Mouse (Mus musculus) hematopoietic stem cell, adult 5-6 weeks (primary cell): ENCODE data around the gene Ppfia2. TPM values are rescaled to one million over a fixed set of nuclear protein-coding genes. Genes with fewer than 3 reads are reported as not detected.
A peak's percentile ranks its signal among the peaks of the same experiment; 100 is the strongest.

Experiments
- ATAC-seq, 2 experiments: fragments of 125-278 bp in 1 of 2; replicated peaks in 1 of 2; 2 replicates each; pipeline ENCODE4 v1.8.0; 2016 to 2017; ENCODE audit warnings: inconsistent platforms in 2 of 2, mild to moderate bottlenecking in 2 of 2, moderate number of reproducible peaks in 2 of 2, low read depth in 1 of 2, moderate TSS enrichment in 1 of 2; ENCODE audit not compliant: low FRiP score in 2 of 2, poor library complexity in 2 of 2, severe bottlenecking in 2 of 2, insufficient read depth in 1 of 2, low TSS enrichment in 1 of 2
- total RNA-seq: library from RNA; stranded (forward); fragments of 172-1452, 232-1000 nt; gene quantifications from 2 replicates; pipeline ENCODE4 v1.2.3, GENCODE M21; 2017

Gene Ppfia2
- total RNA-seq, 1 experiment from 2014 or later = not detected

DNA sequence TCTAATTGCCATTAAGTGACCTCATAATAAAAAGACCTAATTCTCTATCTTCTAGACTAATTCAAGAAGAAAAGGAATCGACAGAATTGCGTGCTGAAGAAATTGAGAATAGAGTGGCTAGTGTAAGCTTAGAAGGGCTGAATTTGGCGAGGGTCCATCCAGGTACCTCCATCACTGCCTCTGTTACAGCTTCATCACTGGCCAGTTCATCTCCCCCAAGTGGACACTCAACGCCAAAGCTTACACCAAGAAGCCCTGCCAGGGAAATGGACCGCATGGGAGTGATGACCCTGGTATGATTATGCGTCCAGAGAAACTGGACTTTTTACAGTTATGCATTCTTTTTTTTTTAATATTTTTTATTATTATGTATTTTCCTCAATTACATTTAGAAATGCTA, 388.0 kb downstream of the Ppfia2 start:
- no peak for ATAC-seq

DNA sequence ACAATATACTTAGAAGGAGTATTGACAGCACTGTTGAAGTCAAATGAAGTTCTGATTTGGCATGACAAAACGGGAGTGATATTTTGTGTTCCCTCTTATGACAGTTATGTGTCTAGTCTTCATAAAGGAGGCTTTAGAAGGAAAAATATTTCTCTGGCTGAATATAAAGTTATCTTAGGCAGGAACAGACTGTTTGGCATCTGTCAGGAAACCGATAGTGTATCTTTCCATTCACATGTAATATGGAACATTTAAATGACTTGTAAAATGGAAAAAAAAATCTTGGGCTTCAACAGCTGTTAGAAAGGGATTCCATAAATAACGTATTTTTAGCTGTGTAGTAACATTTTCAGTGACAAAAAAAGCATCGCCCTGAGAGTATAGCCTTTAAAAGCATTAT, 400.1 kb downstream of the Ppfia2 start:
- ATAC-seq = no peak

DNA sequence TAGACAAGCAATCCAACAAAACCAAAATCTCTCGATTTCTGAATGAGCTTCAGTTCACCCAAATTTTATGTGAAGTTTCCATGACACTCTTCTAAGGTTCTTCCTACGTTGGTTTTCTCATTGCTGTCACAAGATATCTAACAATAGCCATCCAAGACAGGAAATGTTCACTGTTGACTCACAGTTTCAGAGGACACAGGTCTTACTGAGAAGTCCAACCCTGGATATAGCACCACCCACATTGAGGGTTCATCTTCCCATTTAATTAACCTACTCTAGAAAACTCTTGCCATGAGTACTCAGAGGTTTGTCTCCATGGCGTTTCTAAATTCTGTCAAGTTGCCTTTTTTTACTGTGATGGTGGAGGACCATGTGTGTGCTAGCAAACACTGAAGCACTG, 401.7 kb downstream of the Ppfia2 start:
- no peak for ATAC-seq

DNA sequence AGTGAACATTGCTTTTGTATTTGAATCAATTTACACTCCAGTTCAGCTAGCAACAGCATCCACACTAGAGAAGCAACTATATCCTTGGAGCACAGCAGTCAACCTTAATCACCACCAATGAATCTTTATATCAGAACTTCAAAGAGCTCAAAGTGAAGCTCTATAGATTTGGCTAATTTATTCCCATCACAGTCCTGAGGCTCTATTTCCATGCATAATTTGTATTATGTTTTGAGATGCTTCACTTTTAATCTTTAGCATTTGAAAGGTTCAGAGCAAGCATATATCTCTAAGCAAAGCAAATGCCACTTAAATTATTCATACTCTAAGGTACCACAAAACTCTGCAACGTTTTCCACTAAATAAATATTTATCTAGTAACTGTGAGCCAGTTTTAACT, 402.6 kb downstream of the Ppfia2 start:
- no peak for ATAC-seq

DNA sequence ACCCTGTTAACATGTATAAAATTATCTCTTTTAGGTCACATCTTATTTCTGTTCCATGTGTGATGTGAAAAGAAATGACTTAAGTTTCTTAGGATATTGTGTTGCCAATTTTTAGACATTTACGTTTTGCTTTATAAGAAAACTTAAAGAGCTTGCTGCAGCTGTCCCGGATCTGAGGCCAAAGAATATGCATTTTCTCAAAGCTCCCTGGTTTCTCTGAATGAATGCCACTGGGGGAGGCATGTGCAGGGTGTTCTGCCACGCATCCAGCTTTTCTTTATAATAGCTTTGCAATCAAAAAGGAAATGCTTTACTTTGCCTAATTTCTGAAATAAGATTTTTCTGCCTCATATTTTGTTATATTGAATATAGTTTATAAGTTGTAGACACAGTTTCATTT, 411.2 kb downstream of the Ppfia2 start:
- ATAC-seq = no peak

DNA sequence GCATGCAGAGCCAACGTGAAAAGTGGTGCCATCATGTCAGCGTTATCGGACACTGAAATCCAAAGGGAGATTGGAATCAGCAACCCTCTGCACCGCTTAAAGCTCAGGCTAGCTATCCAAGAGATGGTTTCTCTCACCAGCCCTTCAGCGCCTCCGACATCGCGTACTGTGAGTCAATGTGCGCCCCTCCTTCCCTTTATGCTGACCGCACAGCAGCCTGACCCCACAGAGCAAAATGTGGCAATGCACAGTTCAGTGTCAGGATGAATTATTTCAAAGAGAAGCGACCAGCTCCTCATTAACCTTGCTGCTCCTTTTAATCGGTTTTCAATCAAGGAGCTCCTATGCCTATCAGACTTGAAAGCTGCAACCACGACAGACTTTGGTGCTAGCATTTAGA, 426.2 kb downstream of the Ppfia2 start:
- no peak for ATAC-seq

DNA sequence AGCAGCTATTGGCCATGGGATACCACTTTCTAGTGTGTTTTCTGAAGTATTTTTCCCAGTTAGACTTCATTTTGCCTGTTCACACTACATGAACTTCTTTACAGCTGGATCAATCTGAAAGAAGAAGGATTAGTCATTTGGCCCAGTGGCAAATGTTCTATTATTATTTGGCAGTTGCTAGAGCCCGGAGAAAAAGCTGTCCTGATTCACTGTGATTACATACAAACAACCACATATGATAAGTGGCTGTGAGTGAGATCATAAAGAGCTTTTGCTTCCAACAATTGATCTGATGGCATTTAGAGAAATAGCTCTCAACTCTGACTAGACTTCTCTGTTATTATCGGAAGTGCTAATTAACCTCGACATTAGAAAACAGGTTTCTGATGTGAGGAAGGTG, 440.0 kb downstream of the Ppfia2 start:
- ATAC-seq = no peak

DNA sequence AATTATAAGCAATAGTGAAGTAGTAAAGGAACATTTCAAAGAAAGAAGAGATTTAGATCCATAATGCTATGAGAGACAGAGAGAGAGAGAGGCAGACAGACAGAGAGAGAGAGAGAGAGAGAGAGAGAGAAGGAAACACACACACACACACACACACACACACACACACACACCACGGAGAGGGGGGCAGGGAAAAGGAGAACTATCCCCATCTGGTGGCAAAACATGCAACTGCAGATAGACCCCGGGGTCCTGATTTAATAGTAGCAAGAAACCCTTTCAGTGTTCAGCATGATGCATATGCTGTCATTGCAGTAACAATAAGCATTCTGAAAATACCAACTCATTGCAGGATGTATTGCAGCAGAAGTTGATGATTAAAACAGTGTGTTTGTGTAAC, 442.9 kb downstream of the Ppfia2 start:
- ATAC-seq = no peak

DNA sequence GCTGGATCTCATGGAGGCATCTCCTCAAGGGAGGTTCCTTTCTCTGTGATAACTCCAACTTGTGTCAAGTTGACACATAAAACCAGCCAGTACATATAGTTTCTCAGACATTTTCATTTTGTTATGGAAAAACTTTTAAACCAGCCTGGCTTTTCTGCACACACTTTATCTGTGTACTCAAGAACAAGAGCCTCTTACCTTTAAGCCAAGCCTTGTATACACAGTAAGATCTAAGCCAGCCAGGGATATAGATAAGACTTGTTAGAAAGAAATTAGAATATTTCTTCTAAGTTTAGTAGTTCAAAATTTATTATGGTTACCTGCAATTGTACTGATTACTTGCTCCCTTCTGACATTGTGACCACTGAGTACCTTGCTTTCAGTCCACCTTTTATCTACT, 444.1 kb downstream of the Ppfia2 start:
- no peak for ATAC-seq

DNA sequence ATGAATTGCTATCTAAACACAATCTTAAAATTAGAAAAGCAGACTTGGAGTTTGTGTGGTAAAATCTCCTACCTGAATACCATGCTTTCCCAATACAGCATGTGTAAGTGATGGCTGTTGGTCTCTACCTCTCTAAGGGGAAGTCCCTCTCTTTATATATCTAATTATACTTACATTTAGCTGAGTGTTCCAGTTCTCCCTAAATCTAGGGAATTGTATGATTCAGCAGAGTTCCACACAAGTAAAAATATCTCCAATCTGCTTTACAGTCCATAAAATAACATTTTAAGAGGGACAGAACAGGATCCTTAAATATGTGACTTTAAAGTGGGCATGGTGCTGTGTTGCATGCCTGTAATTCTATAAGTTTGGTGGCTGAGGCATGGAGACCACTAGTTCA, 444.7 kb downstream of the Ppfia2 start:
- ATAC-seq = no peak

DNA sequence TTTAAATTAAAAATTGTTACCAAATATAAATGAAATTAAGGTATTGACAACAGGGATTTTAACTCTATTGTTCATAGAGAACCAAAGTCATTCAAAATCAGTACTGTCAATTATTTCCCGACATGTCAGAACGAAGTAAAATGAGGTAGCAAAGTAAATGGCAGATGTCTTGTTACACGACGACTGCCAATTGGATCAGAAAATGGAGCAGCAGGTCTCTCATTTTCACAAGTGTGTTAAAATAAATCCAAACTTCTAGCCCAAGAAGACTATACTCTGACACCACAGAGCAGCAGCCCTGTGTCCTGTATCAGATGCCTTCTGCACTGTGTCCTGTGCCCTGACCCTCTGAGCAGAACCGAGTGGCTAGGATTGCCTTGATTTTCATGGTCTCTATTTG, 454.2 kb downstream of the Ppfia2 start:
- ATAC-seq = no peak

DNA sequence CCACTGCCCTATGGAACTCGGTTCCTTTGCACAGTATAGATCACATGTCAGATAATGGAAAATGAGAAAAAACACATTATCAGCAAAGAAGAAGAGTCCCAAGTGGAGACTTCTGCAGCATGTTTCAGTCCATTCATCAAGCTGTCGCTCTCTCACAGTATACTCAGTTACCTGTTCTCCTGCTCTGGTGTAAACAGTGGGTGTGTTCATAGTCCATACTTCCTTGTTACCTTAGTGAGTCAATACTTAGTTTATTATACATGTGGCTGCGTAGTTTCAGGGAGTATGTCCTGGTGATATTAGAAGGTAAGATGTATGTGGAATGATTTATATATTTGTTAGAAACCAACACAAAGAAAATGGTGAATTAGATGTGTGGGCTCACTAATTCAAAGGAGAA, 454.7 kb downstream of the Ppfia2 start:
- no peak for ATAC-seq

DNA sequence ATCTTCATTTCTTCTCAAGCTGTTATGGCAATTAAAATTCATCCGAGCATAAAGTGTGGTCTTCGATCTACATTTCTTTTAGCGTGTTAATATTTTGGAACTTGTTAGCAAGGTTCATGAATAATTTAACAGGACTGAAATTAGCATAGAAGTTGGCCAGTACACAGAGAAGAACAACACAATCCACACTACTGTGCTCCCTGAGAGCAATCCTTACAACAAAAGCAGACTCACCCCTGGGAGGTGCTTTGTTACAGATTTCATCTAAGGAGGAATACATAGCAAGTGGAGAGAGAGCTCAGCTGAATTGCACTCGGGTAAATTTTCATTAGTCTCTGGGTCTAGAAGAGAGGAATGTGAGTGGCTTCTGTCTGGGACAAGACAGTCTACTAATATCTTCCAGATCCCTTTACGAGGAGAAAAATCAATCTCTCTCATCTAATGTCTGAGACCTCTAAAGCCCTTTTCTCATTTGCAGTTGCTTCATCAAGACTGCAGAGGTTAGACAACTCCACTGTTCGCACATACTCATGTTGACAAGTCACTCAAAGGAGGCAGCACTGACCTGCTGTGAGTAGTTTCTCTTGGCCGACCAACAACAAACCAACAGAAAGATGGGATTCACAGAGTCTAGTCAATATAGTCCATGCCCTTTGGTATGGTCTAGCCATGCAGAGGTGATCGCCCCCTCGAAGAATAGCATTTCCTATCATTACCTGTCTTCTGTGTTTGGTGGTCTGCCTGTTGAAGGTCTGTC, 458.6 kb downstream of the Ppfia2 start:
- ATAC-seq = no peak

DNA sequence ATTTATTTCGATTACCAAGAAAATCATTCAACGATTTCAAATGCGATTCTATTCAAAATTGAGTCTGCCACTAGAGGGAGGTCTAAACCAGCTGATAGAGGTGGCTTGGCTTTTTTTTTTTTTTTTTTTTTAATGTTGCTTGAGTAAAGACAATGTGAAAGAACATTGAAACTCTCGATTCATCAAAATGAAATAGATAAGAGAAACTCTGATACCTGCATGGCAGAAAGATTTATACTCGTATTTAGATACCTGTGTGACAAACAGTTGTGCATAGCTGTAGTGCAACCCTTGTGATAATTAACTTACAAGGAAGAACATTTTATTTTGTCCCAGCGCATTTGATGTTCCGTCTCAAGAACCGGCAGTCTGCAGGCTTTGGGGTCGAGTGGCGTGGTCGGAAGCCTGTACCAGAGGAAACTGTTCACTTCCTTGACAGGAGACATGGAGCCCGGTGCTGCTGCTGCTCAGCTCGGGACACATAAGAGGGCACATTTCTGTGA, 462.5 kb downstream of the Ppfia2 start:
- ATAC-seq = peak; percentile 89 to 95

DNA sequence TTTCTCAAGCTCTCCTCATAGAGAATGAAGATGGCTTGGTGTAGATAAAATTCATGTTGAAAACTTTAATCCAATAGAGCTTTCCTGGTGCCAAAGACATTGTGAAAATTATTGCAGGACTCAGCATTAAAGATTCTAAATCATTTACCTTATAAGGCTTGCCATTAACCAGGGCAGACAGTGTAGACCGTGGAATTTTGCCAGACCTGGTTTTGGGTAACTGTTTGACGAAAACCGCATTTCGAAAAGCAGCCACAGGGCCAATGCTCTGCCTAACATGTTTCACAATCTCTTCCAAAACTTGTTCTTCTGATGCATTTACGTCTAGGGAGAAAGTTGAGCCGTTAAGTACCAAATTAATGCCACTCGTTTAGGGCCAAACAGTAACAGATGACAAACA, 466.9 kb downstream of the Ppfia2 start:
- no peak for ATAC-seq

DNA sequence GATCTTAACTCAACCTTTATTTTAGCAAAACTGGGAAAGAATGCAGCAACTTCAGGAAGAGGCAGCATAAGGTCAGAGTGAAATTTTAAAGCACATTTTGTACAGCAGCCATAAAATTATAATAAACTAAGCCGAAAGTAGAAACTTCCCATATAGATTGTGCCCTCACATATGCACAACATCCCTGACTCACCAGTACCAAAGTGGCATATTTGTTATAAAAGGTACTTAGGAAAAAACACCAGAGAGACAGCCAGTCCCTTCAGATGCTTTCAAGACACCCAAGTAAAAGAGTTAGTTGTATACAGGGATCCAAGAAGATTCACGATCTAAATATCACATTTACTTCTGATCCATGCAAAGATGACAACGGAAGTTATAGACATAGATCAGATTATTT, 468.7 kb downstream of the Ppfia2 start:
- no peak for ATAC-seq

DNA sequence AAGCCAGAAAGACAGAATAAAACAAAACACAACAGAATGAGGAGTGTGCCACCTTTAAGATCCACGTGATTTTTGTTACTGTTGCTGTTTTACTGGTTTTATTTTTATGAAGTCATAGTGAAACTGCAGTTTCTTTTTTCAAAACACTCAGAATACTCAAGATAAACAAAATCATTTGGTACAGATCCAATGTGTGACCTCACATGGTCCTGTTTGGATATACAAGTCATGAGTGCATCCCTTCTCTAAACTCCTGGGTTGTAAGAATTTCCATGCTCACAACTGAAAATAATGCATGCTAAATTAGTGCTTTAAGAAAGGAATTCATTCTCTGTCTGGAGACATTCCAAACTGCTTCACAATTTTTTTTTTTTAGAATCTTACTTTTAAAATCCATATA, 469.3 kb downstream of the Ppfia2 start:
- ATAC-seq = no peak

DNA sequence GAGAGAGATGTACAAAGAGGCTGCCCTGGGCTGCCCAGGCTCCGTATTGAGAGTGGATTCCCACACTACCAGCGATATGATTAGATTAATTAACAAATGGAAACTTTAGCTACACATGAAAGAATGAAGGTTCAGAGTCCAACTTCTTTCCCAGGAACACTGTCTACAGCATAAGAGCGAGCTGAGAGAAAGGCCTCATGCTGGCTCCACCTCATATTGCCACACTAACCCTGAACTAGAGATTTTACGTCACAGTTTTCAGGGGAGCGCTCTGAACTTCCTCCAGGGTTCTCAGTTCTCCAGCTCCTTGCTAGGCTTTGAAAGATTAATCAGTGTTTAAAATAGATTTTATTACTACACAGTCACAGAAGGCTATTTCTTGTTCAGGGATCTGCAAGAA, 471.2 kb downstream of the Ppfia2 start:
- no peak for ATAC-seq

DNA sequence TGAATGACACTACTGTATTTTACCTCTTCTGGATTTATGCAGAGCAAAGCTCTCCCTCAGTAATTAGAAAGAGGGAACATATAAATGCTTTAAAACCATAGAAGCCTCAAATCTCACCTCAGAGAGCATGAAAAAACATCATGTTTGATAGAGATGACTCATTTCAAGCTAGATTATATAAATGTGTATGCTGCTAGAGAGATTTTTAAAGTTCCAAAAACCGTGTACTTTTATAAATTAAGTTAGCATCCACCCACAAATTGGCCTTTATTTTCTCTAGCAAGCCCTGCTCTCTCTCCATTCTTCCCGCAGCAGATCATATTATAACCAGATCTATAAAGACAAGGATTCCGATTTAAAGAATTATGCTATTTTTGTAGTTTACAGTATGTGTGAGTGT, 488.9 kb downstream of the Ppfia2 start:
- no peak for ATAC-seq
